Mouse (Mus musculus): Measurements from ENCODE around the gene Sdhc.
"Not testable (repeated sequence)": the region's sequence is repeated elsewhere in the genome, so short reads cannot be mapped to it uniquely, and the experiment has no call there.

Sdhc gene

GRCm38 (mm10) chr1:171078419-171078818 is 72.0 kb downstream of the Sdhc start:
- not testable (repeated sequence) for DNase-seq

- DNase-seq = not testable (repeated sequence)
Observed at GRCm38 (mm10) chr1:171077955-171078354, 72.4 kb downstream of the Sdhc start.

- DNase-seq = not testable (repeated sequence)
Observed at GRCm38 (mm10) chr1:171077192-171077591, 73.2 kb downstream of the Sdhc start.
